Mouse (Mus musculus): ENCODE results near the gene Cubn. TPM values are rescaled to one million over a fixed set of nuclear protein-coding genes. Genes with fewer than 3 reads are reported as not detected.

The Cubn gene
- total and polyA plus RNA-seq, 3 experiments, result 0.03 TPM; not detected in 2

- Histone ChIP-seq H3K9me3 (replicated peaks; ENCODE audit: insufficient read depth, low read length) (no peaks in the 10 kb centered on the region), H3K4me3 (ENCODE audit: control insufficient read depth in 1 of 2, insufficient read depth in 1 of 2, low read depth in 2 of 2, low read length in 2 of 2) (no peak overlapping the region), H3K79me2 (ENCODE audit: control insufficient read depth, insufficient read depth, low read length, poor library complexity) (no peaks in the 10 kb centered on the region), H3K4me1 (ENCODE audit: control insufficient read depth in 1 of 2, insufficient read depth in 2 of 2, low read length in 2 of 2) (no peaks in the 10 kb centered on the region), H3K27me3 (ENCODE audit: control insufficient read depth in 1 of 2, insufficient read depth in 2 of 2, low read length in 2 of 2) (peaks cover 0 to 6% of the 10 kb centered on the region in 2 experiments; a peak in 3 of 4 replicates), H3K27ac (ENCODE audit: control insufficient read depth, low read depth, low read length) (no peak overlapping the region), H3K9ac (ENCODE audit: control insufficient read depth, low read depth, low read length, poor library complexity, severe bottlenecking) (no peak overlapping the region), H3K36me3 (ENCODE audit: control insufficient read depth in 1 of 2, insufficient read depth in 2 of 2, low read length in 2 of 2) (no peaks in the 10 kb centered on the region)
- DNase-seq (ENCODE audit: low read depth, low spot score), result no peak
- TF ChIP-seq USF2 (IDR thresholded peaks at IDR 0.05; ENCODE audit: borderline replicate concordance in 1 of 2, insufficient read depth in 1 of 2, low read depth in 1 of 2, low read length in 2 of 2), result no peak
- TF ChIP-seq ZNF384 (IDR thresholded peaks at IDR 0.05; ENCODE audit: low read depth, low read length), result no peak
- no peak for TF ChIP-seq POLR2AphosphoS5 (IDR thresholded peaks at IDR 0.05; ENCODE audit: borderline replicate concordance, low read depth, low read length)
- no peak for TF ChIP-seq ZMIZ1 (IDR thresholded peaks at IDR 0.05; ENCODE audit: low read depth, low read length)
- TF ChIP-seq BHLHE40 (IDR thresholded peaks at IDR 0.05; ENCODE audit: borderline replicate concordance, low read depth, low read length), result no peak
- no peak for TF ChIP-seq RCOR1 (IDR thresholded peaks at IDR 0.05; ENCODE audit: low read depth, low read length)
- TF ChIP-seq TCF12 (IDR thresholded peaks at IDR 0.05; ENCODE audit: low read depth, low read length), result no peak
- no peak for TF ChIP-seq MXI1 (IDR thresholded peaks at IDR 0.05; ENCODE audit: low read depth, low read length)
- no peak for TF ChIP-seq CHD1 (IDR thresholded peaks at IDR 0.05; ENCODE audit: low read depth, low read length)
Measured at GRCm38 (mm10) chr2:13469641-13470040, 22.0 kb downstream of the Cubn start.

- Histone ChIP-seq H3K9ac (ENCODE audit: control insufficient read depth, low read depth, low read length, poor library complexity, severe bottlenecking) (no peak overlapping the region), H3K4me1 (ENCODE audit: control insufficient read depth in 1 of 2, insufficient read depth in 2 of 2, low read length in 2 of 2) (no peaks in the 10 kb centered on the region), H3K27ac (ENCODE audit: control insufficient read depth, low read depth, low read length) (no peak overlapping the region), H3K27me3 (ENCODE audit: control insufficient read depth in 1 of 2, insufficient read depth in 2 of 2, low read length in 2 of 2) (peaks cover 0 to 7% of the 10 kb centered on the region in 2 experiments), H3K79me2 (ENCODE audit: control insufficient read depth, insufficient read depth, low read length, poor library complexity) (no peaks in the 10 kb centered on the region), H3K36me3 (ENCODE audit: control insufficient read depth in 1 of 2, insufficient read depth in 2 of 2, low read length in 2 of 2) (no peaks in the 10 kb centered on the region), H3K9me3 (replicated peaks; ENCODE audit: insufficient read depth, low read length) (no peaks in the 10 kb centered on the region), H3K4me3 (ENCODE audit: control insufficient read depth in 1 of 2, insufficient read depth in 1 of 2, low read depth in 2 of 2, low read length in 2 of 2) (no peak overlapping the region)
- TF ChIP-seq TBP (IDR thresholded peaks at IDR 0.05; ENCODE audit: low read depth, low read length) (no peak), POLR2AphosphoS2 (IDR thresholded peaks at IDR 0.05; ENCODE audit: low read length) (no peak), ZKSCAN1 (IDR thresholded peaks at IDR 0.05; ENCODE audit: low read depth, low read length) (no peak), HCFC1 (IDR thresholded peaks at IDR 0.05; ENCODE audit: low read depth, low read length) (no peak), USF1 (IDR thresholded peaks at IDR 0.05; ENCODE audit: low read depth, low read length) (no peak), ETS1 (IDR thresholded peaks at IDR 0.05; ENCODE audit: low read depth, low read length) (no peak), CHD1 (IDR thresholded peaks at IDR 0.05; ENCODE audit: low read depth, low read length) (no peak), UBTF (IDR thresholded peaks at IDR 0.05; ENCODE audit: borderline replicate concordance, insufficient read depth, low read depth, low read length) (no peak), MXI1 (IDR thresholded peaks at IDR 0.05; ENCODE audit: low read depth, low read length) (no peak), MAX (IDR thresholded peaks at IDR 0.05; ENCODE audit: low read length) (no peak), SIN3A (IDR thresholded peaks at IDR 0.05; ENCODE audit: low read length) (no peak), MYB (IDR thresholded peaks at IDR 0.05; ENCODE audit: low read depth, low read length) (no peak), KAT2A (conservative IDR thresholded peaks at IDR 0.05; ENCODE audit: low read depth, low read length) (no peak), MAFK (IDR thresholded peaks at IDR 0.05; ENCODE audit: borderline replicate concordance, low read depth, low read length) (no peak), POLR2AphosphoS5 (IDR thresholded peaks at IDR 0.05; ENCODE audit: borderline replicate concordance, low read depth, low read length) (no peak), MAZ (IDR thresholded peaks at IDR 0.05; ENCODE audit: low read depth, low read length) (no peak), TAL1 (IDR thresholded peaks at IDR 0.05; ENCODE audit: low read length) (no peak)
- DNase-seq (ENCODE audit: low read depth, low spot score), result no peak
Measured at GRCm38 (mm10) chr2:13466685-13467084, 24.9 kb downstream of the Cubn start.
